Mouse (Mus musculus): ENCODE measurements at regions not wholly inside any gene's neighbourhood (a gene's known extent, or its start where the extent isn't known, plus 50 kb on each side); places are given as distances from the start of the nearest gene placed in this dataset.

- no peaks in the 10 kb centered on the region for H3K27me3 ChIP-seq
- H3K9me3 ChIP-seq, result no peaks in the 10 kb centered on the region
- no peaks in the 10 kb centered on the region for H3K4me1 ChIP-seq
- 35% methylated on average over 2 of the region's 2 CpGs for WGBS
- H3K9ac ChIP-seq, result no peak overlapping the region
- H3K4me3 ChIP-seq, result no peak overlapping the region
- no peak for ATAC-seq (ENCODE audit: low FRiP score, low read depth)
- H3K27ac ChIP-seq, result no peak overlapping the region
- no peak overlapping the region for H3K4me2 ChIP-seq (replicated peaks)
- no peaks in the 10 kb centered on the region for H3K36me3 ChIP-seq
Measured at GRCm38 (mm10) chr2:159232266-159232665, 437.7 kb downstream of the Dhx35 start.

- Histone ChIP-seq H3K4me3 (no peak overlapping the region), H3K4me1 (no peaks in the 10 kb centered on the region), H3K27ac (no peak overlapping the region), H3K9me3 (no peaks in the 10 kb centered on the region), H3K27me3 (no peaks in the 10 kb centered on the region), H3K4me2 (replicated peaks) (no peak overlapping the region), H3K9ac (no peak overlapping the region), H3K36me3 (no peaks in the 10 kb centered on the region)
- 38% methylated on average over 6 of the region's 6 CpGs for WGBS
- ATAC-seq (ENCODE audit: low FRiP score, low read depth), result no peak
Measured at GRCm38 (mm10) chr2:159235000-159235399, 440.4 kb downstream of the Dhx35 start.

- Histone ChIP-seq H3K4me3 (no peak overlapping the region), H3K36me3 (no peaks in the 10 kb centered on the region), H3K4me1 (peaks cover 5% of the 10 kb centered on the region), H3K9me3 (no peaks in the 10 kb centered on the region), H3K4me2 (replicated peaks) (no peak overlapping the region), H3K9ac (no peak overlapping the region), H3K27ac (no peak overlapping the region), H3K27me3 (no peaks in the 10 kb centered on the region)
- 41% methylated on average over 6 of the region's 6 CpGs for WGBS
- no peak for ATAC-seq (ENCODE audit: low FRiP score, low read depth)
Measured at GRCm38 (mm10) chr2:159250065-159250464, 455.5 kb downstream of the Dhx35 start.

- Histone ChIP-seq H3K27me3 (no peaks in the 10 kb centered on the region), H3K27ac (no peak overlapping the region), H3K4me2 (replicated peaks) (no peak overlapping the region), H3K9ac (no peak overlapping the region), H3K4me3 (no peak overlapping the region), H3K36me3 (no peaks in the 10 kb centered on the region), H3K9me3 (no peaks in the 10 kb centered on the region), H3K4me1 (peaks cover 5% of the 10 kb centered on the region)
- 67% methylated on average over 6 of the region's 6 CpGs for WGBS
- ATAC-seq (ENCODE audit: low FRiP score, low read depth), result no peak
Measured at GRCm38 (mm10) chr2:159250993-159251665, 456.5 kb downstream of the Dhx35 start.

GRCm38 (mm10) chr2:159270221-159271080 is 475.8 kb downstream of the Dhx35 start:
- WGBS, result 21% methylated on average over 10 of the region's 10 CpGs
- no peaks in the 10 kb centered on the region for H3K9me3 ChIP-seq
- H3K36me3 ChIP-seq, result no peaks in the 10 kb centered on the region
- 0 out of 2 replicates have a peak overlapping the region, but pooled peaks have one; percentile 3 for H3K4me2 ChIP-seq (replicated peaks)
- peaks cover 11% of the 10 kb centered on the region for H3K4me1 ChIP-seq
- no peak overlapping the region for H3K4me3 ChIP-seq
- 0 out of 2 replicates have a peak overlapping the region, but pooled peaks have one; percentile 28 for H3K27ac ChIP-seq
- H3K9ac ChIP-seq, result no peak overlapping the region
- no peak for ATAC-seq (ENCODE audit: low FRiP score, low read depth)
- no peaks in the 10 kb centered on the region for H3K27me3 ChIP-seq

- 65% methylated on average over 2 of the region's 2 CpGs for WGBS
- Histone ChIP-seq H3K9ac (no peak overlapping the region), H3K9me3 (no peaks in the 10 kb centered on the region), H3K27ac (no peak overlapping the region), H3K36me3 (no peaks in the 10 kb centered on the region), H3K4me3 (no peak overlapping the region), H3K4me2 (replicated peaks) (no peak overlapping the region), H3K4me1 (peaks cover 5% of the 10 kb centered on the region; the same call in 1 of the 2 replicates), H3K27me3 (no peaks in the 10 kb centered on the region)
- ATAC-seq (ENCODE audit: low FRiP score, low read depth), result no peak
Measured at GRCm38 (mm10) chr2:159278896-159279295, 484.3 kb downstream of the Dhx35 start.

- Histone ChIP-seq H3K4me1 (peaks cover 9% of the 10 kb centered on the region; the same call in 1 of the 2 replicates), H3K9ac (no peak overlapping the region), H3K4me3 (no peak overlapping the region), H3K36me3 (no peaks in the 10 kb centered on the region), H3K27ac (no peak overlapping the region), H3K4me2 (replicated peaks) (no peak overlapping the region), H3K27me3 (no peaks in the 10 kb centered on the region), H3K9me3 (no peaks in the 10 kb centered on the region)
- 54% methylated on average over 8 of the region's 8 CpGs for WGBS
- ATAC-seq (ENCODE audit: low FRiP score, low read depth), result no peak
Measured at GRCm38 (mm10) chr2:159281558-159282320, 487.1 kb downstream of the Dhx35 start.

GRCm38 (mm10) chr2:159284100-159284499 is 489.5 kb downstream of the Dhx35 start:
- Histone ChIP-seq H3K27me3 (no peaks in the 10 kb centered on the region; the same call in 1 of the 2 replicates), H3K4me2 (replicated peaks) (no peak overlapping the region), H3K4me3 (no peak overlapping the region), H3K36me3 (no peaks in the 10 kb centered on the region), H3K27ac (no peak overlapping the region), H3K4me1 (peaks cover 11% of the 10 kb centered on the region; the same call in 1 of the 2 replicates), H3K9ac (no peak overlapping the region), H3K9me3 (no peaks in the 10 kb centered on the region)
- 61% methylated on average over 5 of the region's 5 CpGs for WGBS
- ATAC-seq (ENCODE audit: low FRiP score, low read depth), result no peak

GRCm38 (mm10) chr2:159284525-159285189 is 490.1 kb downstream of the Dhx35 start:
- Histone ChIP-seq H3K4me3 (no peak overlapping the region), H3K4me1 (peaks cover 11% of the 10 kb centered on the region; the same call in 1 of the 2 replicates), H3K4me2 (replicated peaks) (no peak overlapping the region), H3K27me3 (no peaks in the 10 kb centered on the region; the same call in 1 of the 2 replicates), H3K27ac (no peak overlapping the region), H3K9me3 (no peaks in the 10 kb centered on the region), H3K36me3 (no peaks in the 10 kb centered on the region), H3K9ac (no peak overlapping the region)
- no peak for ATAC-seq (ENCODE audit: low FRiP score, low read depth)
- 70% methylated on average over 8 of the region's 8 CpGs for WGBS

- Histone ChIP-seq H3K27ac (no peak overlapping the region), H3K4me2 (replicated peaks) (no peak overlapping the region), H3K27me3 (peaks cover 4% of the 10 kb centered on the region; the same call in 1 of the 2 replicates), H3K36me3 (no peaks in the 10 kb centered on the region), H3K4me3 (no peak overlapping the region), H3K4me1 (peaks cover 6% of the 10 kb centered on the region; the same call in 1 of the 2 replicates), H3K9me3 (no peaks in the 10 kb centered on the region), H3K9ac (no peak overlapping the region)
- WGBS, result 51% methylated on average over 6 of the region's 6 CpGs
- no peak for ATAC-seq (ENCODE audit: low FRiP score, low read depth)
Measured at GRCm38 (mm10) chr2:159287996-159288563, 493.5 kb downstream of the Dhx35 start.

GRCm38 (mm10) chr2:159290081-159290480 is 495.5 kb downstream of the Dhx35 start:
- Histone ChIP-seq H3K4me2 (replicated peaks) (no peak overlapping the region), H3K9me3 (no peaks in the 10 kb centered on the region), H3K4me1 (0 out of 2 replicates have a peak, but pooled peaks cover 3% of the 10 kb centered on the region), H3K9ac (no peak overlapping the region), H3K27me3 (peaks cover 4% of the 10 kb centered on the region; the same call in 1 of the 2 replicates), H3K36me3 (no peaks in the 10 kb centered on the region), H3K4me3 (no peak overlapping the region), H3K27ac (no peak overlapping the region)
- WGBS, result 67% methylated on average over 1 of the region's 1 CpGs
- no peak for ATAC-seq (ENCODE audit: low FRiP score, low read depth)
